Mouse (Mus musculus): ENCODE measurements around the gene Ror1.

- TF ChIP-seq GATA1 (IDR thresholded peaks at IDR 0.05; ENCODE audit: borderline replicate concordance, low read length) (no peak), CTCF (IDR thresholded peaks at IDR 0.05; ENCODE audit: low read depth, low read length) (no peak)
Measured at GRCm38 (mm10) chr4:100375286-100375685, 279.7 kb downstream of the Ror1 start.
